Mouse (Mus musculus): Measurements from ENCODE around the gene Fau. TPM values are rescaled to one million over a fixed set of nuclear protein-coding genes. Genes with fewer than 3 reads are reported as not detected.

The Fau gene
- 507 TPM for polyA plus RNA-seq (2014; fragmentation: Illumina TruSeq; extraction: RNeasy Lipid Tissue Mini Kit (QIAGEN cat#74804); ENCODE audit: low read depth, low replicate concordance)

DNA sequence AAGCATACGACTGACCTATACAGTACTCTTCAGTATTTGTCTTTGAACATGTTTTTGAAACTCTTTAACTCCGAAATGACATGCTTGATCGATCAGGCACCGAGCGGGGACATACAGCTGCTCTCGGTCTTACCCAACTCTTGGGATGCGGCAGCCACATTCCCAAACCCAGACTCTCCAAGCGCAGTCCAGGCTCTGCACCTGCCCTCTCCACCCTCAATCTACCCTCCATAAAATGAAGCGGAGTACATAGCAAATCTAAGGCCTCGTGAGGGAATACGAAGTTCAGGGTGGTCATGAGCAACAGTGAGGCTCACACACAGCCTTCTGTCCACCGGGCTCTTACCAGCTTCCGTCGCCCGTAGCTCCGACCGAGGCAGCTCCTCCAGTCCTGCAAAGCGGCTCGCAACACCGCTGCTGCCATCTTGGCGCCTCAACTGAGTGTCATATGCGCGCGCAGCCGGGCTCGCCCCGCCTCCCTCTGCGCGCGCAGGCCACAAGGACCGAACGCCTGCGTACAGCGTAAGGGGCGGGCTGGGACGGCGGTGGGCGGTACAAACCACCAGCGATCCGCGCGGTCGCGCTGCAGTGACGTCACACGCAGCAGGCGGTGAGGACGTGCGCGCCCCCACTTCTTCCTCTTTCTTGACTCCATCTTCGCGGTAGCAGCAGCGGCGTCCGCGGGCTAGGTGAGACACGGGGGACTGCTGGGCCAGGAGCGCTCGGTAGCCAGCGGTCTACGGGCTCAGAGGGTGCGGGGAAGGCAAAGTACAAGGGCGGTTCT is at the start of gene Fau, which contains the start of gene Mrpl49:
Fau (plus strand) TSS at position 532 of the 784 bp plus-strand sequence.
Mrpl49 (minus strand) TSS at position 473 of the 784 bp plus-strand sequence.

DNA sequence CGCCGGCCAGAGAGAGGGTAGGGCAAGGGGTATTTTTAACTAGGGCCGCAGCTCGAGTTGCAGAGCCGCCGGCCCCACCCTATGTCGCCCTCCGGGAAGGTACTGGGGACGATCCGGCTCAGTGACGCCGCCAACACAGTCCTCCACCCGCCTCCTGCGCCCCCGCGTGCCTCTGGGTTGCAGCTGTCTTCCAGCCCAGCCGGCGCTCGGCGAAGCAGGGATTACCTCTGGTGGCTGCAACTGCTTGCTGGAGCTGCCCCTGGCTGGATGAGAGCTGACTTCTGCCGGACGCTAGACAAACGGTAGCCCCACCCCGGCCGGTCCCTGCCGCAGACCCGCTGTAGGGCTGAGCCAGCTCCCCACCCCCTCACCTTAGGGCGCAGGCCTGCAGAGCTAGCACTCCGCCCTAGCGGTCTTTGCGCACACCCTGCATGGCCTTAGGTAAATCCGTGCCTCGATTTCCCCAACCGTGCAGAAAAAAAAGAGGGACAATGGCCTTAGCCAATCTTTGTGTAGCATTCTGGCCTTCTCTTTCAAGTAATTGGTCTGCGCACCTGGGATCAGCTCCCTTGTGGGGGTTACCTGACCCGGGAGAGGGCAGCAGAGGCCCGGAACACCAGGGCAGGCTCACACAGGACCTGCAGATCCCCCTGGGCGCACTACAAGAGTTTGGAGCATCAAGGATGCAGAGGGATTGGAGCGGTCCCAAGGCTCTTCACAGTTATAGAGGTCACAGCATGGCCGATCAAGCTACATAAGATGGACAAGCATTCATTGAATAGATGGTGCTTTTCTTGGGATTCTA is 41.9 kb upstream of the Fau start, which contains the start of gene Capn1:
Capn1 (minus strand) TSS at position 387 of the 805 bp plus-strand sequence.

DNA sequence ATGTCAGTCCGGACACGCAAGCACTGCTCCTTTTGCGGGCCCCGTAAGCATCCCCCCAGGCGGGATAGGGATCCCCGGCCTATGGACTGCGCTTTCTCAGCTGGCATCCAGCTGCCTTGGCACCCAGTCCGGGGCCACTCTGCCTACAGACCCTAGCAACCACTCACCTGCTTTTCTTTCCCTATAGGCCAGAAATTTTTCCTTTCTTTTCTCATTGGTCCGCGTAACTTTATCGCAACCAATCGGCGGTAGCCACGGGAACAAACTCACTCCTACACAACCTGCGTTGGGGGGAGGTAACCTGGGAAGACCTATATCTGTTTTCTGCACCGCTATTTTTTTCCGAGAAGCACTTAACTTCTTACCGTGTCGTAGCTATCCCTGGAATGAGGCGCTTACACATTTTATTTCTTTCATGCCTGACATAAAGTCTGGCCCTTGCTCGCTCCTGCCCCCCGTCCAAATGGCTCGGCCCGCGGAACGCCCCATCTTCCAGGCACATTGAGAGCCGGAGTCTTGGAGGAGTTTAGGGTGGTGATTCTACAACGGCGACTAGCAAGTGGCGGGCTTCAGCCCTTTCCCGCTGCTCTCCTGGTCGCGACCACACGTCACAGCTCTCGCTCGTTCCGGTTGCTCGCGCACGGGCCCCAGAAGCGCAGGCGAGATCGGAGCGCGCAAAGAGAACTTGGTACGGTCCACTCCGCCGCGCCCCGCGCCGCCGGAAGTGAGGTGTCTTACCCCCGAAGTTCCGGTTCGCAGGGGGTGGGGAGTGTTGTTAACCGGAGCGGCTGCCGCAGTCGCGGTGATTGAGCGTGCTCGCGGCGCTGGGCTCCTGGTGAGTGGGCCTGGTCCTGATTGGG is 11.1 kb upstream of the Fau start, which contains the start of gene Syvn1:
Syvn1 (plus strand) TSS at position 283 of the 860 bp plus-strand sequence.

DNA sequence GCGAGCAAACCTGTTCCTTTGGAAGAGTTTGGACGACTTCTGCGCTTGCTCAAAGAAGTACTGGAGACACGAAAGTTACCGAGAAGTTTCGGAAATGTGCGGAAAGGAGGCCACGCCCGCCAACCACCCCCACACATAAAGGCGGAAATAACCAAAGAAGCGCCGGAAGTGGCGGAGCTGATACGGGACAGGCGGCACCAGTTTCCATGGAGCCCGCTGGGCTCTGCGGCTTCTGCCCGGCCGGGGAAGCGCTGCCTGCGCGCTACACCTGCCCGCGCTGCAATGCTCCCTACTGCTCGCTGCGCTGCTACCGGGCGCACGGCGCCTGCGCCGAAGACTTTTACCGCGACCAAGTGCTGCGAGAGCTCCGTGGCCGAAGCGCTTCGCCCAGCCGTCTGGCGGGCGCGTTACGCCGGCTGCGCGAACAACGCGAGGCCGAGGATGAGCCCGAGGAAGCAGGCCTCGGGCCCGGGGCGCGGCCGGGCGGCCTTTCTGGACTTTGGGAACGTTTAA is 3.4 kb downstream of the Fau start, which contains the start of gene Znhit2:
Znhit2 (plus strand) TSS at position 172 of the 513 bp plus-strand sequence.

DNA sequence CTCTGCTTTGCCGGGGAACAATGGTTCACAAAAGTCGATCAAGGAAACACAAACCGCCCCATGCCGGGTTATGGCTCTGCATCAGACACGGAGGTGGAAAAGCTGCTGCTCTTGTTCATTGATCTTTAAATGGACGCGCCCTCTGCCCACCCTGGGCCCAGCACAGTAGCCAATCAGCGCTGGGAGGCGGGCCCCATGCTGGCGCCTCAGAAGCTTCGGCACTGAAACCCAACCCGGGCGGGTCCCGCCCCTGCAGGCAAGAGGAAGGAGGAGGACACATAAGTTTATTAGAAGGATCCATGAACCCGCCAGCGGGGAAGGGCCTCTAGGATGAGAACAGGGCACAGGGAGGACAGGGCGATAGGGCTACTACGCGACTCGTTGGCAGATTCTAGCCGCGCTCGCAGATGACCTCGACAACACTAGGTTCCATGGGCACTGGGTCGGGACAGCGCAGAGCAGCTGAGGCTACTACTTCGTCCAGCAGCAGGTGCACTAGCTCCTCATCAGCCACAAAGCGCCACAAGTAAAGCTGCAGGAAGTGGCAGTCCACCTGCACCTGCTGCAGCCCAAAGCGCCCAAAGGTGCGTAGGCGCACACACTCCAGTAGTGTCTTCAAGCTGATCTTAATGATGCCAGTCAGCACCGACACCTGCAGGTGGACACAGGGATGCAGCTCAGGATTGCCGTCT is 10.2 kb downstream of the Fau start, which contains the start of gene Tm7sf2:
Tm7sf2 (minus strand) TSS at position 650 of the 692 bp plus-strand sequence.

DNA sequence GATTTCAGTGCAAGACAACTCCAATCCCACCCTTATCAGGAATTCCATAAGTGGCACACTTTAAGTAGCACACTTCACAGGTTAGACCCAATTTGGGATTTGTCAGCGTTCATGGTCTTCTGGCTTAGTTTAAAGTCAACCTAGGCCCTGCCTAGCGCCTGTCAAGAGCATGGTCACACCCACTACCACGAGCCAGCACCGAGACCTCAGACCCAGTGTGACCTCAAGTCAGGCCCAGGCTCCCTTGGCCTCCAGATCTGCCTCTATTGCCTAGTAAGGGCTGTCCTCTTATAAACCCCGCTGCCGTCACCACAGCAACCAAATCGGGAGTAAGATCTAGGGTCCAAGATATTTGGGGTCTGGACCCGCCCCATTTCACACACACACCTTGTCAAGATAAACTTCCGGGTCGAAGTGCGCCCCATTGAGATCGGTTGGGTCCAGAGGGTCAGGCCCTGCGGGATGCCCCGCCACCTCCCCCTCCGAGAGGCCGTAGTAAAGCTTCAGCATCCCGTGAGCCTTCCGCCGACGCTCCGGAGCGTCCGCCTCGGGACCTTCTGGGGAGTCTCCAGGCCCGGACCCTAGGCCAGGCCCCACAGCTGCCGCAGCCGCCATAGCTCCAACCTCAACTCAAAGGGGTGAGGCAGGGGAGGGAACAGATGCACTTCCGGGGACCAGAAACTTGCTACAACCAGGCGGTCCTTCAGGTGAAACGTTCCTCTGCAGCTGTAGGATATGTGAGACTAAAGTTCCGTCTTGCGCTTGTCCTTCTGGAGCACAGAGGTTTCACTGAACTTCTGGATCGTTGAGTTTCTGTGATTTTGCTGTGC is 19.1 kb downstream of the Fau start, which contains the start of gene Vps51:
Vps51 (minus strand) TSS at position 668 of the 830 bp plus-strand sequence.

DNA sequence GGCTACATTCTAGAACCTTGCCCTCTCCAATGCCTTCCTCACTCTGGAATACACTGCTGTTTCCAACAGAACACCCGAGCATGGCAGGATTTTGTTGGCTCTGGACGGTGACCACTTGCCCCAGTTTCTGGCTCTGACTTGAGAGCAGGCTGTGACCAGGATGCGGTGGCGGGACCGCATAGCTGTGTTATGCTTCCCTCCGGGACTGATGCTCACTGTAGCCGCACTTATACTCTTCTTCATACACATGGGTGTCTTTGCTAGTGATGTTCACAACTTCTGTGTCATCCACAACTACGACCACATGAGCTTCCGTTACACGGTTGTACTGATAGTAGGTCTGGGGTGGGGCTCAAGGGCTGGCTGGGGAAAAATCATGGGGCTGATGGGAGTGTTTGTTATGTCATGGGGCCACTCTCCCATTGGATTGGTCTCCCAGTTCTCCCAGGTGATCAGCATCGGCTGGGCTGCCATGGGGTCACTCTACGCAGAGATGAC is 22.4 kb downstream of the Fau start, which contains the start of gene Tmem262:
Tmem262 (plus strand) TSS at position 51 of the 498 bp plus-strand sequence.

DNA sequence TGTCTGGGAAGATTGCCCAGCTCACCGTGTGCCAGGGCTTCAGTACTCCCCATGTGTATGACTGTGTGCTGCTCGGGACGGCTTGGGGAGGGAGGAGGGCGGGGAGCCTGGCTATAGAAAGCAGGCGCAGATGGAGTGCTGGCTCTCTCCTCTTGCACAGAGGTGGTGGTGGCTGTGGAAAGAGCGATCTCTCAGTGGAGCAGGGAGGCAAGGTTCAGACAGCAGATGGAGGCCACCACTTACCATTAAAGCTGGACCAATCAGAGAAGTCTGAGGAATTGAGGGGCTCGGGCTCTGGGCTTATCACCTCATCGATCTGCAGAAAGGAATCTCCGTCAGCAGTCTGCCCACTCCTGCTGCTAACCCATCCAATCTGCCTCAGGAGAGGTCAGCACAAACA is 24.5 kb downstream of the Fau start, which contains the start of gene Gm28374:
Gm28374 (minus strand) TSS at position 101 of the 400 bp plus-strand sequence.

DNA sequence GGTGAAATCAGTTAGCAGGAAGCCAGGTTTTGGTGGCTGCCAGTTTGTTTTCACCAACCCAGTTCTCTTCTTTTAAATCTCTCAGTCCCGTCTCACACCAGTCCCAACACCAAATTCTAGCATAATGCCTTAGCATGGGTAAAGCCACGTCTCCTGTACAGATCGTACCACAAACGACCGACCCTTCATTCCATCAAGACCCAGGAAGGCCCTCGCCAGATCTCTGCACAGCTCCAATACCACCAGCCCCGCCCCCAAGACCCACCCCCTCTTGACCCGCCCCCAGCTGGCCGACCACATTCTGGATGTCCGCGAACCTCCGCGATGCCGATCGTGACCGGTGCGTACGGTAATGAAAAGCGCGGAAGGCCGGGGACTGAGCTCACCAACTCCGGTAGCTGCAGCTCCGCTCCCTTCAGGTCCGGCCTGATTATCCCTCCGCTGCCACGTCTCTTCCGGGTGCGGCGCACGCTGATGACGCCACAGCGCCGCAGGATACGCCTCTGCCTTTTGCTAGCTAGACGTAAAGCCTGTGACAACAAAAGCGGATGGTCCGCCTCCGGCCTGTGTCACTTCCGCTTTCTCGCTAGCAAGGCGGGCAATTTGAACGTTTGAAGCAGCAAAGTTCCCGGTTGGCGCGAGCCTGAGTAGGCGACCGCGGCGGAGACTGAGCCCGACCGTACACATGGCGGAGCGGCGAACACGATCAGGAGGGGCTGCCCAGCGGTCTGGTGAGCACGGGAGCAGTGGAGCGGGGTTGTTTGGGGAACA is 27.0 kb downstream of the Fau start, which contains the start of the genes Zfpl1 and Cdca5:
Zfpl1 (minus strand) TSS at position 479 of the 771 bp plus-strand sequence.
Cdca5 (plus strand) TSS at position 506 of the 771 bp plus-strand sequence.

DNA sequence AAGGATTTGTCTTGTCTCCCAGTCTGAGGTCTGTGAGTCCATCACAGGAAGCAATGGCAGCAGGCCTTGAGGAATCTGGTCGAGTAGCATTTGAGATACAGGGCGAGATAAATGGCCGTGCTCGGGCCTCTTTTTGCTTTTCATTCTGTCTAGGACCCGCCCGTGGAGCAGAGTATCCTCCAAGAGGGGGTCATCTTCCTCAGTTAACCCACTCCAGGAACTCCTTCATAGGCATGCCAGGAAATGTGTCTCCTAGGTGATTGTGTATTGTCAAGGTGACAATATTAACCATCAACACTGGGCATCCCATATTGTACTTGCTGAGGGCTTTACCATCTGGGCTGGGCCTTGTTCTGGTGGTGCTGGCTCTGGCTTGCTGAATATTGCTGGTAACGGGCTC is 36.5 kb downstream of the Fau start, which contains the start of gene AC131692.1:
AC131692.1 (plus strand) TSS at position 301 of the 400 bp plus-strand sequence.

DNA sequence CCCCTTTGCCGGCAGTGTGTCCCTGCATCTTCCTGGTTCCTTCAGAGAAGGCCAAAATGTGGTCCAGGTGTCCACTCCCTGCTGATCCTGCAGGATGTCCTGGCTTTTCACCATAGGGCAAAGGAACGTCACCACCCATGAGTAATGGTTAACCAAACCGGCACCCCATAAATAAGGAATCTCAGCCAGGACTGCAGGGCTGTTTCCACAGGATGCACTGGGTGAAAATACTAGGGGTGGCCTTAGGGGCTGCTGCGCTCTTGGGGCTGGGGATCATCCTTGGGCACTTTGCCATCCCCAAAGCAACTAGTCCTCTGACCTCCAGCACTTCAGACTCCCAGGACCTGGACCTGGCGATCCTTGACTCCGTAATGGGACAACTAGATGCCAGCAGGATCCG is 47.9 kb downstream of the Fau start, which contains the start of gene Naaladl1:
Naaladl1 (plus strand) TSS at position 197 of the 400 bp plus-strand sequence.

Other genes with a start within 250 kb of the Fau start
- gene Frmd8, start 182.6 kb upstream of the Fau start, polyA plus RNA-seq (2014; fragmentation: Illumina TruSeq; extraction: RNeasy Lipid Tissue Mini Kit (QIAGEN cat#74804); ENCODE audit: low read depth, low replicate concordance), result 5.4 TPM
- 3.4 TPM for gene Slc25a45, start 180.0 kb upstream of the Fau start, polyA plus RNA-seq (2014; fragmentation: Illumina TruSeq; extraction: RNeasy Lipid Tissue Mini Kit (QIAGEN cat#74804); ENCODE audit: low read depth, low replicate concordance)
- gene Tigd3, start 163.7 kb upstream of the Fau start, polyA plus RNA-seq (2014; fragmentation: Illumina TruSeq; extraction: RNeasy Lipid Tissue Mini Kit (QIAGEN cat#74804); ENCODE audit: low read depth, low replicate concordance), result 0.63 TPM
- gene Dpf2, start 144.8 kb upstream of the Fau start, polyA plus RNA-seq (2014; fragmentation: Illumina TruSeq; extraction: RNeasy Lipid Tissue Mini Kit (QIAGEN cat#74804); ENCODE audit: low read depth, low replicate concordance), result 69.5 TPM
- 7.8 TPM for gene Cdc42ep2, start 133.0 kb upstream of the Fau start, polyA plus RNA-seq (2014; fragmentation: Illumina TruSeq; extraction: RNeasy Lipid Tissue Mini Kit (QIAGEN cat#74804); ENCODE audit: low read depth, low replicate concordance)
- gene Pola2, start 93.6 kb upstream of the Fau start, polyA plus RNA-seq (2014; fragmentation: Illumina TruSeq; extraction: RNeasy Lipid Tissue Mini Kit (QIAGEN cat#74804); ENCODE audit: low read depth, low replicate concordance), result 15.0 TPM
- gene Slc22a20, start 71.7 kb upstream of the Fau start, polyA plus RNA-seq (2014; fragmentation: Illumina TruSeq; extraction: RNeasy Lipid Tissue Mini Kit (QIAGEN cat#74804); ENCODE audit: low read depth, low replicate concordance), result not detected
- gene Capn1, start 41.9 kb upstream of the Fau start, polyA plus RNA-seq (2014; fragmentation: Illumina TruSeq; extraction: RNeasy Lipid Tissue Mini Kit (QIAGEN cat#74804); ENCODE audit: low read depth, low replicate concordance), result 16.4 TPM
- 20.9 TPM for gene Syvn1, start 11.3 kb upstream of the Fau start, polyA plus RNA-seq (2014; fragmentation: Illumina TruSeq; extraction: RNeasy Lipid Tissue Mini Kit (QIAGEN cat#74804); ENCODE audit: low read depth, low replicate concordance)
- 46.2 TPM for gene Mrpl49, start 59 bp upstream of the Fau start, polyA plus RNA-seq (2014; fragmentation: Illumina TruSeq; extraction: RNeasy Lipid Tissue Mini Kit (QIAGEN cat#74804); ENCODE audit: low read depth, low replicate concordance)
- gene Znhit2, start 3.3 kb downstream of the Fau start, polyA plus RNA-seq (2014; fragmentation: Illumina TruSeq; extraction: RNeasy Lipid Tissue Mini Kit (QIAGEN cat#74804); ENCODE audit: low read depth, low replicate concordance), result 8.5 TPM
- 6.3 TPM for gene Tm7sf2, start 10.5 kb downstream of the Fau start, polyA plus RNA-seq (2014; fragmentation: Illumina TruSeq; extraction: RNeasy Lipid Tissue Mini Kit (QIAGEN cat#74804); ENCODE audit: low read depth, low replicate concordance)
- 20.9 TPM for gene Vps51, start 19.4 kb downstream of the Fau start, polyA plus RNA-seq (2014; fragmentation: Illumina TruSeq; extraction: RNeasy Lipid Tissue Mini Kit (QIAGEN cat#74804); ENCODE audit: low read depth, low replicate concordance)
- not detected for gene Tmem262, start 22.2 kb downstream of the Fau start, polyA plus RNA-seq (2014; fragmentation: Illumina TruSeq; extraction: RNeasy Lipid Tissue Mini Kit (QIAGEN cat#74804); ENCODE audit: low read depth, low replicate concordance)
- gene Gm28374, start 24.4 kb downstream of the Fau start, polyA plus RNA-seq (2014; fragmentation: Illumina TruSeq; extraction: RNeasy Lipid Tissue Mini Kit (QIAGEN cat#74804); ENCODE audit: low read depth, low replicate concordance), result not detected
- 21.3 TPM for gene Zfpl1, start 27.1 kb downstream of the Fau start, polyA plus RNA-seq (2014; fragmentation: Illumina TruSeq; extraction: RNeasy Lipid Tissue Mini Kit (QIAGEN cat#74804); ENCODE audit: low read depth, low replicate concordance)
- not detected for gene Cdca5, start 27.1 kb downstream of the Fau start, polyA plus RNA-seq (2014; fragmentation: Illumina TruSeq; extraction: RNeasy Lipid Tissue Mini Kit (QIAGEN cat#74804); ENCODE audit: low read depth, low replicate concordance)
- not detected for gene AC131692.1, start 36.6 kb downstream of the Fau start, polyA plus RNA-seq (2014; fragmentation: Illumina TruSeq; extraction: RNeasy Lipid Tissue Mini Kit (QIAGEN cat#74804); ENCODE audit: low read depth, low replicate concordance)
- gene Naaladl1, start 47.9 kb downstream of the Fau start, polyA plus RNA-seq (2014; fragmentation: Illumina TruSeq; extraction: RNeasy Lipid Tissue Mini Kit (QIAGEN cat#74804); ENCODE audit: low read depth, low replicate concordance), result not detected
- gene Sac3d1, start 60.8 kb downstream of the Fau start, polyA plus RNA-seq (2014; fragmentation: Illumina TruSeq; extraction: RNeasy Lipid Tissue Mini Kit (QIAGEN cat#74804); ENCODE audit: low read depth, low replicate concordance), result 10.2 TPM
- gene Snx15, start 70.5 kb downstream of the Fau start, polyA plus RNA-seq (2014; fragmentation: Illumina TruSeq; extraction: RNeasy Lipid Tissue Mini Kit (QIAGEN cat#74804); ENCODE audit: low read depth, low replicate concordance), result 20.5 TPM
- 0.92 TPM for gene Batf2, start 83.1 kb downstream of the Fau start, polyA plus RNA-seq (2014; fragmentation: Illumina TruSeq; extraction: RNeasy Lipid Tissue Mini Kit (QIAGEN cat#74804); ENCODE audit: low read depth, low replicate concordance)
- gene Arl2, start 83.7 kb downstream of the Fau start, polyA plus RNA-seq (2014; fragmentation: Illumina TruSeq; extraction: RNeasy Lipid Tissue Mini Kit (QIAGEN cat#74804); ENCODE audit: low read depth, low replicate concordance), result 55.0 TPM
- gene Majin, start 126.5 kb downstream of the Fau start, polyA plus RNA-seq (2014; fragmentation: Illumina TruSeq; extraction: RNeasy Lipid Tissue Mini Kit (QIAGEN cat#74804); ENCODE audit: low read depth, low replicate concordance), result not detected
- gene Gpha2, start 168.5 kb downstream of the Fau start, polyA plus RNA-seq (2014; fragmentation: Illumina TruSeq; extraction: RNeasy Lipid Tissue Mini Kit (QIAGEN cat#74804); ENCODE audit: low read depth, low replicate concordance), result not detected
- gene Ppp2r5b, start 178.0 kb downstream of the Fau start, polyA plus RNA-seq (2014; fragmentation: Illumina TruSeq; extraction: RNeasy Lipid Tissue Mini Kit (QIAGEN cat#74804); ENCODE audit: low read depth, low replicate concordance), result 33.6 TPM
- 15.8 TPM for gene Atg2a, start 183.8 kb downstream of the Fau start, polyA plus RNA-seq (2014; fragmentation: Illumina TruSeq; extraction: RNeasy Lipid Tissue Mini Kit (QIAGEN cat#74804); ENCODE audit: low read depth, low replicate concordance)
- gene Ehd1, start 218.9 kb downstream of the Fau start, polyA plus RNA-seq (2014; fragmentation: Illumina TruSeq; extraction: RNeasy Lipid Tissue Mini Kit (QIAGEN cat#74804); ENCODE audit: low read depth, low replicate concordance), result 57.4 TPM
- gene Cdc42bpg, start 248.6 kb downstream of the Fau start, polyA plus RNA-seq (2014; fragmentation: Illumina TruSeq; extraction: RNeasy Lipid Tissue Mini Kit (QIAGEN cat#74804); ENCODE audit: low read depth, low replicate concordance), result 12.6 TPM

Data from heart, adult 10 weeks (tissue).